Mouse (Mus musculus) megakaryocyte, adult 5-6 weeks (primary cell): ENCODE results near the gene Dhrs3. TPM values are rescaled to one million over a fixed set of nuclear protein-coding genes. Genes with fewer than 3 reads are reported as not detected.

Source experiments
- ATAC-seq: 2 replicates; pipeline ENCODE4 v1.8.0; 2016; ENCODE audit warnings: mild to moderate bottlenecking, inconsistent platforms; ENCODE audit not compliant: poor library complexity, severe bottlenecking
- total RNA-seq, 2 experiments: library from RNA; stranded (forward) in 1 of 2; stranded (reverse) in 1 of 2; fragments of 153-499, 151-499 nt in 1 of 2; fragments of 221-1000, 200-1000 nt in 1 of 2; gene quantifications; 2 replicates each; pipeline versions ENCODE4 v1.2.3 to v1.2.4; 2015 to 2017

Dhrs3 gene
- total RNA-seq, 2 experiments from 2014 or later: 49.8 to 61.4 TPM

DNA sequence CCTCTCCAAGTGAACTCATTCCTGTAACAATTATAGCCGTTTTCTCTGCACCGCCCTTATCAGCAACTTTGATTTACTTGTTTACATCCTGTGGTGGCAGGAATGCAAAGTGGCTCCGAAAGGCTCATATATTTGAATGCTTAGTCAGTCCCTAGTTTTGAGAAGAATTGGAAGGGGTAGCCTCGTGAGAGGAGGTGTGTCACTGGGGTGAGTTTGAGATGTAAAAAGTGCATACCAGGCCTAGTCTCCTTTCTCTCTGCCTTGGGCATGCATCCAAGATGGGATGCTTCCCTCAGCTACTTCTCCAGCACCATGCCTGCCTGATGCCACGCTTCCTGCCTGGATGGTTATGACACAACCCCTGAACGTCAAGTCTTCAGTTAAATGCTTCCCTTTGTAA, 76.4 kb downstream of the Dhrs3 start:
- peak; percentile 19; the same call in 1 of the 2 replicates for ATAC-seq

- peak; percentile 82 for ATAC-seq
Measured at GRCm38 (mm10) chr4:144971048-144971447, 78.4 kb downstream of the Dhrs3 start.

- 0 out of 2 replicates have a peak, but pooled peaks have one; percentile 14 for ATAC-seq
Measured at GRCm38 (mm10) chr4:144972948-144973720, 80.5 kb downstream of the Dhrs3 start.

GRCm38 (mm10) chr4:144974458-144974857, 81.8 kb downstream of the Dhrs3 start:
- ATAC-seq: peak; percentile 34; the same call in 1 of the 2 replicates

GRCm38 (mm10) chr4:144975505-144975904, 82.9 kb downstream of the Dhrs3 start:
- ATAC-seq: no peak

GRCm38 (mm10) chr4:144977057-144977456, 84.4 kb downstream of the Dhrs3 start:
- no peak for ATAC-seq

Other genes starting within 250 kb of the Dhrs3 start
- not detected in 2 replicates for gene Gm436, start 206.5 kb upstream of the Dhrs3 start, total RNA-seq (2015)
- not detected in 2 replicates for gene Gm436, start 206.5 kb upstream of the Dhrs3 start, total RNA-seq (2017)
- gene Gm13178, start 171.4 kb upstream of the Dhrs3 start, total RNA-seq (2015): not detected in 2 replicates
- gene Gm13178, start 171.4 kb upstream of the Dhrs3 start, total RNA-seq (2017): not detected in 2 replicates
- not detected in 2 replicates for gene Gm438, start 106.2 kb upstream of the Dhrs3 start, total RNA-seq (2015)
- not detected in 2 replicates for gene Gm438, start 106.2 kb upstream of the Dhrs3 start, total RNA-seq (2017)